Mouse (Mus musculus): ENCODE measurements around the gene Bmp6.

Gene Bmp6

DNA sequence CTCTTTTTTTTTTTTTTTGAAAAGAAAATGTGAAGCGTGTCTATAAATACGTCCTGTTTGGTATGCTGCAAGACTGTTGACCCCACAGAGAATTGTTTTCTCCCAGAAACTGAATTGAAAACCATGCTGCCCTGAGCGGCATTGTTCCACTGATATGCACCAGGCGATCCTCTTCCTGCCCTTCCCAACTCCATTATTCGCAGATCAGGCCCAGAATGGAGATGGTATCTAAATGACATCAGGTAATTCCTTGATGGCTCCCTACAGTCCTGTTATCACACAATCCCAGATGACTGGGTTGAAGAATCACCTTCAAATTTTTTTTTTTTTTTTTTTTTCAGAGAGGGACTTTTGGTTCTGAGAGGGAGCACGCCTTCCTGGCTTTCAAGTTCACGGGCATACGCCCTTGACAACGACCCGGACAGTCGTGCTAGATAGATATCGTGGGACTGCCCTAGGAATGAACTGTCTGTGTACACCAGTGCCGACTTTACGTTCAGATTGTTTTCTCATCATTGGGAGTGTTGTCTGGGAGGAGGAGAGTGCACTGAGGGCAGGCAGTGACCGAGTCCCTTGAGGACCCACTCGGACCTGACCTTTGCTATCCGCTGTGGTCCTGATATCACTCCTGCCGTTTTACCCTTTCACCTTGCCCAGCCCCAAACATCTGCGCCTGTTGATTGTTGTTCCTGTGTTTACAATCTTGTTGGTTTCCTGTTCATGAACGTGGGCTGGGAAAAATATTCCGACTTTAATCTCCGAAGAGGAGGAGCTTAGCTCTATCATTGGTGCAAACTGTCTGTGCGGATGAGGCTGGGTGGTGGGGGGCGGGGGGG is 8.7 kb downstream of the Bmp6 start:
- DNase-seq (ENCODE audit: low read depth, low spot score) = no peak

GRCm38 (mm10) chr13:38354284-38354683 is 9.4 kb downstream of the Bmp6 start:
- DNase-seq (ENCODE audit: low read depth, low spot score) = peak; percentile 43

DNA sequence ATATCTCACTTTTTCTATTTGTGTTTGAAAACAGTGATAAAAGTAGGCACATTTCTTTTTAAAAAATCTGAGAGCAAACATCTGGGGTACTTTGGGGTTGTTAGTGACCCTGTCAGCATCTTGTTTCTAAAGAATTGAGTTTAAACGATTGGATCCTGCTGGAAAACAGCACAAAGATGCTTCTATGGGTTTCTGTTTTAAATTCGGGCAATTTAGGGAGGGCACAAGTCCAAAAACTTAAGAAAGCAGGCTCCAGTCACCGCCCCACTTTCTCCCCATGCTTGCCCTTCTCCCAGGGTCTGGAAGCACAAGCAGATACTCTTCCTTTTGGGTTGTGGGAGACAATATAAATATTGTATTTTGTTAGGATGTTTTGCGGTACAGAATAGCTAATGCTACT is 14.1 kb downstream of the Bmp6 start:
- DNase-seq (ENCODE audit: low read depth, low spot score) = no peak

GRCm38 (mm10) chr13:38362751-38363150 is 17.8 kb downstream of the Bmp6 start:
- no peak for DNase-seq (ENCODE audit: low read depth, low spot score)

DNA sequence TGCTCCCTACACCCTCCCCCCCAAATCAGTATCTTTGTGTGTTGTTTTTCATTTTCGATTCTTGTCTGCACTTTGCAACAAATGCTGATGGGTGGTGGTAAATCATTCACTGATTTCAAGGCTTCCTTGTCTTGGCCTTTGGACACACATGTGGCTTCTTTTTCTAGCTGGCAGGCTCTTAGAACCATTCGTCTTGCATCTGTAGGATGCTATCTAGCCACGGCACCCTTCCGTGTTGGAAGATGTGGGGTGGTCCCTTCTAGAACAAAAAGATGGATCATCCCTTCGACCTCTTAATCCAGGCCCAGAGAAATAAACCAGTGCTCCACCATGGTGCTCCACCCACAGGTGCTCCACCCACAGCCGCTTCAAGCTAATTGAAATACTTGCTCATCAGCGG is 19.0 kb downstream of the Bmp6 start:
- DNase-seq (ENCODE audit: low read depth, low spot score) = no peak

GRCm38 (mm10) chr13:38369624-38370023 is 24.7 kb downstream of the Bmp6 start:
- DNase-seq (ENCODE audit: low read depth, low spot score) = no peak

DNA sequence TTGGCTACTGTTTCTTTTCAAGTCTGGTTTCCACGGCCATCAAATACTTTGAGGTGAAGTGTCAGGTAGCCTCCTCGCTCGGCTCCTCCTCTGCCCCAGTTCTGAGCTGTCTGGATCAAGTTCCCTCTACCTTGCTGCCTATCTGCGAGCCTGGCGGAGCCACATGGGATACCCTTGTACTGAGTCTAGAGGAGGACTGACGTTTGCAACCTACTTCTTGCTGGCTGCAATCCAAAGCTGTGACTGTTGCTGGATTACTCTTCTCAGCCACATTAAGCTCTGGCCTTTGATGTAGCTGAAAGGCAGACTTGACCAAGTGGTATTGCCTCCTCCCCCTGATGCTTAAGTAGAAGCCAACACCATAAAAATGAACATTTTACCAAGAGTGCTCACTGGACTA is 31.2 kb downstream of the Bmp6 start:
- DNase-seq (ENCODE audit: low read depth, low spot score) = no peak

DNA sequence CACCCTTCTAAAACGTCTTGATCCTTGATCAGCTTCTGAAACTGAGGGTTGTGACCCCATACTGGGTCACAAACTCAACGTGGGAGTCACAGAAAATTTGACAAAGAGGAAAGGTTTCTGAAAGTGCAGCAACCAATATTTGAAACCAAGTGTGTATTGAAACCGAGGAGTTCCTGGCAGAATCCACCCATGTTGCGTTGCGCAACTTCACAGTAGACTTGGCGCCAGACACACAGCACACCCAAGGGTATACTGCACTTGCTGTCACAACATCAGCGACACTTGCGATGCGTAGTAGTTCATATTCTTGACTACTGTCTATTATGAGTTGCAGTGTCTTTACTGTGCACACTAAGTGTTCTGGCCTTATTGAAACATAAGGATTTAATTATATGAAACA is 32.4 kb downstream of the Bmp6 start:
- no peak for DNase-seq (ENCODE audit: low read depth, low spot score)

- no peak for DNase-seq (ENCODE audit: low read depth, low spot score)
These were observed 34.9 kb downstream of the Bmp6 start for GRCm38 (mm10) chr13:38379806-38380205.

DNA sequence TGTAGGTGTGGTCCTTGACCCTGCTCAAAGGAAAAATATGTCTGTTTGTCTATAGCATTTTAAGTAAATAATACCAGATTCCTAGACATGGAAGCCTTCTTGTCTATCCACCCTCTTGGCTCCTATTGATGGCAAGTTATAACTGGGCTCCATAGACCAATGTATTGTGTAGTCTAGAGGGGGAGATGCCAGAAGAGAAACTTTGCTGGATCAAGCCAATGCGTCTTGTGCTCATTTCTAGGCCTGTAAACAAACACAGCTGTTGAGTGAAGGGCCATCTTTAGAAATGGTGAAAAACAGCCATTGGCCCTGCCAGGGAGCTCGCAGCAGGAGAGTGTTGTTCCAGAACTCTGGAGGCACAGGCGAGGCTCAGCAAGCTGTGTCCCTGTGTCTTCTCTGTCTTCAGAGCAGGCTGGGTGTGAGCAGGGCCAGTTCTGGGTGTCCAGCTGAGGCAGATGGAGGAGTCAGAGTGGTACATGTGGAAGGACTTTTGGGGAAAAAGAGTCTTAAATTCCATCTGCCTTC is 41.2 kb downstream of the Bmp6 start:
- DNase-seq (ENCODE audit: low read depth, low spot score) = no peak

DNA sequence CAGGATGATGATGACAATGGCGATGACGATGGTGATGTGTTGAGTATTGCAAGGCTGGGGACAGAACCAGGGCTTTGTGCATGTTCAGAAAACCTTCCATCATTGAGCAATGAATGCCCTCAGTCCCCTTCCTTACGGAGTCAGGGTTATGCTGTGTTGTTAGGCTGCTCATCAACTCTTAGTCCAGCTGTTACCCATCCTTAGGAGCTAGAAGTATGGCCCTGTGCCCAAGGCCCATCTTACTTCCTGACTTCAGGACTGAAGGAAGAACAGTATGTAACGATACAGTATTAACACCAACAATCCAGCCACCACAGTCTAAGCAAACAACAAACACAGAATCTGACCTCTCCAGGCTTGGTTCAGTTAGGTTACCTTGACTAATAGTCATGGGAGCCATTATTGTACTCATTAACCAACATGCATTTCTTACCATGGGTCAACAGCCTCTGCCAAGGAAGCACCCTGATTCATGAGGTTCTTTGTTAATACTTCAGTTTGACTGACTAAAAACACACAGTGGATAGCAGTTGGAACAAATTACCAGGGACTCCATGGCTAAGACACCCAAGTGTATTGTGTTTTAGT is 42.6 kb downstream of the Bmp6 start:
- no peak for DNase-seq (ENCODE audit: low read depth, low spot score)

GRCm38 (mm10) chr13:38393444-38393843 is 48.5 kb downstream of the Bmp6 start:
- DNase-seq (ENCODE audit: low read depth, low spot score) = no peak

GRCm38 (mm10) chr13:38395026-38395425 is 50.1 kb downstream of the Bmp6 start:
- no peak for DNase-seq (ENCODE audit: low read depth, low spot score)

DNA sequence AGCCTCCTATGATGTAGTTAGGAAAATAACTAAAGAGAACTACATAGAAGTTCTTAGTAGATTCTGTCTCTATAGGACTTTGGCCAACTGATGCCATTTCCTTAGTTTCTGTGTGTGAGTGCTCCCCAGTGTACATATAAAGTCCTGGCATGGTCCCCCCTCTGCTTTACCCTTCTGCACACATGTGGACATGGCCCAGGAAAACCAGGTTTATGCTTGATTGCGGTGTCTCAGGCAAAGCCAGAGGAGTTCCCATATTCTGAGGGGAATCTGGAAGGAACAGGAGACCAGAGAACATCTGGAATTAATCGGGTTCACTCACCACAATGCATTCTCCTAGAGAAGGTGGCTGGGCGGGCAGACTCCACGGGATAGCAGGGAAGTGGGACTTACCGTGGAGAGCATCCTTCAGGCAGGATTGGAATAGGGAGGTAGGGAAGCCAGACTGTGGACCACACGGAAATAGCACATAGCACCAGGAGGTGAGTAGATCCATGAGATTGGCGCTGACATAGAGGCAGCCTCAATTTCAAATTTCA is 52.2 kb downstream of the Bmp6 start:
- DNase-seq (ENCODE audit: low read depth, low spot score) = no peak

- DNase-seq (ENCODE audit: low read depth, low spot score) = no peak
These were observed 53.8 kb downstream of the Bmp6 start for GRCm38 (mm10) chr13:38398658-38399057.

- DNase-seq (ENCODE audit: low read depth, low spot score) = no peak
These were observed 55.8 kb downstream of the Bmp6 start for GRCm38 (mm10) chr13:38400662-38401061.

- no peak for DNase-seq (ENCODE audit: low read depth, low spot score)
These were observed 62.9 kb downstream of the Bmp6 start for GRCm38 (mm10) chr13:38407611-38408315.

GRCm38 (mm10) chr13:38408636-38409035 is 63.7 kb downstream of the Bmp6 start:
- DNase-seq (ENCODE audit: low read depth, low spot score) = no peak

- DNase-seq (ENCODE audit: low read depth, low spot score) = peak; percentile 75
These were observed 65.5 kb downstream of the Bmp6 start for GRCm38 (mm10) chr13:38410322-38410865.

DNA sequence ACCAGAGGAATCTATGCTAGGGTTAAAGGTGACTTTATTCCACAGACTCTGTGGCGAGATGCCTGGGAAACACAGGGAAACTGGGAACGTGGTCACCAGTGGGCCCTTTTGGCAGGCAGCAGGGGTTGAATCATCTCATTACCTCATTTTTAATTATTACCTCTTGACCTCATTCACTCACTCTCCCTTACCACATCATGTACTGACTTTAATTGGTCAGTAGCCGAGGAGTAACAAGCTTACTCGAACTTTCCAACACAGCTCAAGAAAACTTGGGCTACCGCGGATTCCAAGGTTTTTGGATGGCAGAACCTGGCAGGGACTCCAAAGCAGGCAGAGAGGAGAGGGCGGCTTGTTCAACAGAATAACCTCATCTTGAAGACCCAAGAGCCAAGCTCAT is 74.9 kb downstream of the Bmp6 start:
- no peak for DNase-seq (ENCODE audit: low read depth, low spot score)

GRCm38 (mm10) chr13:38422491-38422890 is 77.6 kb downstream of the Bmp6 start:
- DNase-seq (ENCODE audit: low read depth, low spot score) = no peak

DNA sequence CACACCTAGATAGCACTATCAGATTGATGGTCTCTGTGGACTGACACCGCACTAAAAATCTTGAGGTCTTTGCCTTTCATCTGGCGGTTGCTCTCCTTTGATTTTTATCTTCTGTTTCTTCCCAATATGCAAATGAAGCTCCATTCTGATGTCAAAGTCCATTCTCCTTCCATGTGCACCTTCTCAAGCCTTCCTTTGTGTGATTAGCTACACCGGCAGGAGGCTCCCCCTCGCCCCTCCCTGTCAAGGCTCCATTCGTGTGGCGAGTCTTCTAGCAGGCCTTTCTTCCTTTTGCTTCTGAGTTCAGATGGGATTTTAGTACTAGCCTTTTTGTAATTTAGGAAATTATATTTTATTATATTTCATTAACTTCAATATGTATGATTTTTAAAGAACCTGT is 80.4 kb downstream of the Bmp6 start:
- no peak for DNase-seq (ENCODE audit: low read depth, low spot score)
